Mouse (Mus musculus) mouse embryonic stem cell (cell line): ENCODE data around the gene Stam2.

ENCODE experiments used
- in situ Hi-C, 2 experiments: fragments of 300-500 bp; cut with MboI; formaldehyde crosslinking; loops; 1 replicate in 1 of 2; 3 replicates in 1 of 2; pipeline ENCODE4 v1.14.3; 2019 to 2020; ENCODE audit warnings: low sequenced_read_pairs in 2 of 2, low pct_unique_long_range_greater_than_20kb in 1 of 2, mixed read lengths in 1 of 2; ENCODE audit not compliant: unreplicated experiment in 1 of 2

Stam2 gene

GRCm38 (mm10) chr2:52742256-52743158 is at the start of gene Stam2:
Gene Stam2, minus strand, starts transcription at chr2:52742281.
- in situ Hi-C loops: loop anchor here in 1 of 2 experiments (10.0 kb wide), 1 partner anchor 202 kb away; no protein-coding TSS in a partner anchor

GRCm38 (mm10) chr2:52785106-52785721 is 43.1 kb upstream of the Stam2 start:
- in situ Hi-C loops: no loop called here

GRCm38 (mm10) chr2:52779987-52780386 is 37.9 kb upstream of the Stam2 start:
- in situ Hi-C loops: no loop called here

- in situ Hi-C loops: no loop called here
Measured at GRCm38 (mm10) chr2:52779381-52779780, 37.3 kb upstream of the Stam2 start.

- in situ Hi-C loops: no loop called here
Measured at GRCm38 (mm10) chr2:52777839-52778238, 35.8 kb upstream of the Stam2 start.

- in situ Hi-C loops: no loop called here
Measured at GRCm38 (mm10) chr2:52774373-52774772, 32.3 kb upstream of the Stam2 start.

- in situ Hi-C loops: no loop called here
Measured at GRCm38 (mm10) chr2:52772774-52773393, 30.8 kb upstream of the Stam2 start.

- in situ Hi-C loops: loop anchor here (10.0 kb wide), 2 partner anchors 330 to 350 kb away; no protein-coding TSS in a partner anchor
Measured at GRCm38 (mm10) chr2:52765130-52765529, 23.0 kb upstream of the Stam2 start.

GRCm38 (mm10) chr2:52763891-52764290 is 21.8 kb upstream of the Stam2 start:
- in situ Hi-C loops: loop anchor here (10.0 kb wide), 2 partner anchors 331 to 351 kb away; no protein-coding TSS in a partner anchor

- in situ Hi-C loops: loop anchor here (10.0 kb wide), 2 partner anchors 332 to 352 kb away; no protein-coding TSS in a partner anchor
Measured at GRCm38 (mm10) chr2:52763040-52763736, 21.1 kb upstream of the Stam2 start.

GRCm38 (mm10) chr2:52762529-52762928 is 20.4 kb upstream of the Stam2 start:
- in situ Hi-C loops: loop anchor here (10.0 kb wide), 2 partner anchors 332 to 352 kb away; no protein-coding TSS in a partner anchor

GRCm38 (mm10) chr2:52758627-52759026 is 16.5 kb upstream of the Stam2 start:
- in situ Hi-C loops: no loop called here

GRCm38 (mm10) chr2:52756691-52757090 is 14.6 kb upstream of the Stam2 start:
- in situ Hi-C loops: no loop called here

- in situ Hi-C loops: no loop called here
Measured at GRCm38 (mm10) chr2:52753573-52754317, 11.7 kb upstream of the Stam2 start.

- in situ Hi-C loops: loop anchor here in 1 of 2 experiments (10.0 kb wide), 1 partner anchor 201 kb away; no protein-coding TSS in a partner anchor
Measured at GRCm38 (mm10) chr2:52744099-52744498, 2.0 kb upstream of the Stam2 start.

- in situ Hi-C loops: loop anchor here in 1 of 2 experiments (10.0 kb wide), 1 partner anchor 203 kb away; no protein-coding TSS in a partner anchor
Measured at GRCm38 (mm10) chr2:52741681-52742255, 313 bp downstream of the Stam2 start.

- in situ Hi-C loops: loop anchor here in 1 of 2 experiments (10.0 kb wide), 1 partner anchor 204 kb away; no protein-coding TSS in a partner anchor
Measured at GRCm38 (mm10) chr2:52740596-52740995, 1.5 kb downstream of the Stam2 start.
